Mouse (Mus musculus): ENCODE data around the gene Pgm2. TPM values are rescaled to one million over a fixed set of nuclear protein-coding genes. Genes with fewer than 3 reads are reported as not detected.
A peak's percentile ranks its signal among the peaks of the same experiment; 100 is the strongest.

Pgm2 gene
- polyA plus RNA-seq, 1 experiment = 10.7 TPM

DNA sequence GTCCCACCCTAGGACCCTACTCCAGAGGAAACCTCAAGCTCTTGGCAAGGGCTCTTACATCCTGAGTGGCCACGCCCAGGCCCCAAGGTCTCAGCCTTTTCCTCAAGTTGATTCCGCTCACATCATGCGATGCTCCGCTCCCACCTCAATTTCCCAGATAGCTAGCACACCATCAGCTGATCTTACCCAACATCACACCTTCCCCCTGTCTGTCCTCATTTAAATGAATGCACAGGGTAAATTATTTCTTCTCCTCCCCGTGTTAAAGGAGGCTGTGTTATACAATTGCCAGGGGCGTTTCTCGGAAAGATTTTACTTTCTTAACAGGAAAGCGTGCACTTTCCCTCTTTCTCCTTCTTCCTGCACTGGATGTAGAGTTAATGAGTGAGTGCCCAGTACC is 31.9 kb upstream of the Pgm2 start:
- Histone ChIP-seq H3K27ac (ENCODE audit: insufficient read depth, low read length) (peak overlapping the region; percentile 89), H3K4me1 (ENCODE audit: control insufficient read depth, insufficient read depth, low read length) (peaks cover 6% of the 10 kb centered on the region)
- TF ChIP-seq POLR2A (IDR thresholded peaks at IDR 0.05; ENCODE audit: extremely low read depth, insufficient read depth, low read length) = no peak
- TF ChIP-seq CTCF (IDR thresholded peaks at IDR 0.05; ENCODE audit: extremely low read depth, insufficient read depth, low read length) = no peak

DNA sequence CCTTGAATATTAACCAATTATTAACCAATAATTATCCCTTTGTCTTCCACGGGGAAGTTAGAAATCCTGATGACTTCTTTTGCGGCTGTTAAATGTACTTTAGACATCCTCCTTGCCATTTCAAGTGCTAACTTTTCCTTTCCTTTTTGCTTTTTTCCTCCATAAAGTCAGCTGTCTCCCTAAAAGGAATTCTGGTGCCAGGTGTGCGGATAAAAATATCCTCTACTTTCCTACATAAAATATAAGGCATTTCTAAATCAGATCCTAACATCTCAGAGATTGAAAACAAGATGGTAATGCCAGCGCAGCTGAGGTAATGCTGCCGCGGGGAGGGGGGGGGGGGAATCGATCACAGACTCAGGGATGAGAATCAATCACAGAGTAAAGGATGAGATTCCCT is 31.1 kb upstream of the Pgm2 start:
- Histone ChIP-seq H3K4me1 (ENCODE audit: control insufficient read depth, insufficient read depth, low read length) (peaks cover 6% of the 10 kb centered on the region), H3K27ac (ENCODE audit: insufficient read depth, low read length) (peak overlapping the region; percentile 89), H3K4me3 (ENCODE audit: insufficient read depth, low read length) (no peak overlapping the region)
- no peak for TF ChIP-seq POLR2A (IDR thresholded peaks at IDR 0.05; ENCODE audit: extremely low read depth, insufficient read depth, low read length)
- TF ChIP-seq CTCF (IDR thresholded peaks at IDR 0.05; ENCODE audit: extremely low read depth, insufficient read depth, low read length) = no peak

More for the DNA sequence above, 31.9 kb upstream of the Pgm2 start:
- H3K4me3 ChIP-seq (ENCODE audit: insufficient read depth, low read length) = no peak overlapping the region

- Histone ChIP-seq H3K4me3 (ENCODE audit: insufficient read depth, low read length) (no peak overlapping the region), H3K4me1 (ENCODE audit: control insufficient read depth, insufficient read depth, low read length) (peaks cover 6% of the 10 kb centered on the region), H3K27ac (ENCODE audit: insufficient read depth, low read length) (peak overlapping the region; percentile 71)
- no peak for TF ChIP-seq CTCF (IDR thresholded peaks at IDR 0.05; ENCODE audit: extremely low read depth, insufficient read depth, low read length)
- TF ChIP-seq POLR2A (IDR thresholded peaks at IDR 0.05; ENCODE audit: extremely low read depth, insufficient read depth, low read length) = no peak
These were observed 29.7 kb upstream of the Pgm2 start for GRCm38 (mm10) chr5:64062882-64063621.

- no peak overlapping the region for H3K4me3 ChIP-seq (ENCODE audit: insufficient read depth, low read length)
- H3K4me1 ChIP-seq (ENCODE audit: control insufficient read depth, insufficient read depth, low read length) = peaks cover 6% of the 10 kb centered on the region
- H3K27ac ChIP-seq (ENCODE audit: insufficient read depth, low read length) = peak overlapping the region; percentile 71
- TF ChIP-seq POLR2A (IDR thresholded peaks at IDR 0.05; ENCODE audit: extremely low read depth, insufficient read depth, low read length) = 0 out of 2 replicates have a peak, but pooled peaks have one; percentile 20
- no peak for TF ChIP-seq CTCF (IDR thresholded peaks at IDR 0.05; ENCODE audit: extremely low read depth, insufficient read depth, low read length)
These were observed 29.0 kb upstream of the Pgm2 start for GRCm38 (mm10) chr5:64063622-64064355.

- 0 out of 2 replicates have a peak overlapping the region, but pooled peaks have one; percentile 33 for H3K27ac ChIP-seq (ENCODE audit: insufficient read depth, low read length)
- no peak overlapping the region for H3K4me3 ChIP-seq (ENCODE audit: insufficient read depth, low read length)
- TF ChIP-seq CTCF (IDR thresholded peaks at IDR 0.05; ENCODE audit: extremely low read depth, insufficient read depth, low read length) (no peak), POLR2A (IDR thresholded peaks at IDR 0.05; ENCODE audit: extremely low read depth, insufficient read depth, low read length) (no peak)
- peaks cover 6% of the 10 kb centered on the region for H3K4me1 ChIP-seq (ENCODE audit: control insufficient read depth, insufficient read depth, low read length)
These were observed 28.3 kb upstream of the Pgm2 start for GRCm38 (mm10) chr5:64064401-64064800.

DNA sequence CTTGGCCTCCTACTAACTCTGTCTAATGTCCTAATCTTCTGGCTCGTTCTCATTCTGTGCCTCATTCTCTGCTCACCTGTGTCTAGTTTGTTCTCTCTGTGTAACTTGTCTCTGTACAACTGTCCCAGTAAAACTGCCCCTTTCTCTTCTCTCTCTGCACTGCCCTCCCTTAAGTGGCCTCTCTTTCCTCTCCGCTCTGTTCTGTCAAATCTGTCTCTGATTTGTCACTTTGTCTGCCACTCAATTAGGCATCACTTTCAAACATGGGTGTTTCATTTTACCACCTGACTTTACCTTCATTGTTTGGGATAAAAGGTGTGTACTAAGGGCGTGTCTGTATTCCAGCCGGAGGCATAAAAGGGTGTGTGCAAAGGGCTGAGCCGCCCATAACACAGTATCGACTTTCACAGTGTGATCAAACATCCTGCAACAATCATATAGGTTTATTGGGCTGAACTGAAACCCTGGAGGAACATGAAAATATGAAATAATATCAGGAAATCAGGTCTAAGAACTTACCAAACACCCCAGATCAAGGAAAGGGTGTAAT is 27.2 kb upstream of the Pgm2 start:
- no peak for TF ChIP-seq POLR2A (IDR thresholded peaks at IDR 0.05; ENCODE audit: extremely low read depth, insufficient read depth, low read length)
- no peak for TF ChIP-seq CTCF (IDR thresholded peaks at IDR 0.05; ENCODE audit: extremely low read depth, insufficient read depth, low read length)
- no peak overlapping the region for H3K4me3 ChIP-seq (ENCODE audit: insufficient read depth, low read length)
- H3K27ac ChIP-seq (ENCODE audit: insufficient read depth, low read length) = no peak overlapping the region
- H3K4me1 ChIP-seq (ENCODE audit: control insufficient read depth, insufficient read depth, low read length) = peaks cover 6% of the 10 kb centered on the region

DNA sequence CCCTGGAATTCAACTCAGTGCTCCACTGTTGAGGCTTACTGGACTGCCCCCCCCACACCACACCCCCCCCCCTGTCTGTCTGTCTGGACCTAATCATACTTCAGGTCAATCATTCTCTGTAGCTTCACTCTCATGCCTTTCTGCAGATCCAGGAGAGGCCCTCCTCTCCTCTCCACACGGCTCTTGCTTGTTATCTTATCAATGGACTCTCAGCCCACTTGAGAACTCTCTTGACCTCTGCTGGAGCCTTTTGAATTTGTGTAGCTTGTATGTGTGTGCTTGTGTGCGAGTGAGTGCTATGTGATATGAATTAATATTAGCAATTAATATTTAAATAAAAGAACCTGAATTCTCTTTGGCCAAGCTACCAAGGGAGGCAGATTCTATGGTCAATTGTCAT is 26.6 kb upstream of the Pgm2 start:
- H3K27ac ChIP-seq (ENCODE audit: insufficient read depth, low read length) = no peak overlapping the region
- H3K4me1 ChIP-seq (ENCODE audit: control insufficient read depth, insufficient read depth, low read length) = peaks cover 4% of the 10 kb centered on the region
- H3K4me3 ChIP-seq (ENCODE audit: insufficient read depth, low read length) = no peak overlapping the region
- no peak for TF ChIP-seq POLR2A (IDR thresholded peaks at IDR 0.05; ENCODE audit: extremely low read depth, insufficient read depth, low read length)
- TF ChIP-seq CTCF (IDR thresholded peaks at IDR 0.05; ENCODE audit: extremely low read depth, insufficient read depth, low read length) = no peak

DNA sequence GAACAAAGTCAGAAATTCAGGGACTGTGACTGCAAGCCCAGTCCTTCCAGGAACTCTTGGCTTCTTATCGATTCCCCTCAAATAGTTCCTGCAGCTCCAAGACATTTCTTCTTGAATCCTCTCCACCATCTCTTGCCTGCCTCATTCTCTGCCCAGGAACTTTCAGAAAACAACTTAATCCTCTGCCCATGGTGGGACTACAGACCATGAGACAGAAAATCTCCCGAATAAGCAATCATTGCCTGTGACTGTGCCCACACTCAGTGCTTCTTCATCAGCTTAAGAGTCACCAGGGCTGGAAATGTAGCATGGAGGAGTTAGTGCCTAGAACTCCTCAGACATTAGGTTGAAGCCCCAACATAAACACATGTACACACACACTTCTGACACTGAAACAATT is 25.2 kb upstream of the Pgm2 start:
- peaks cover 4% of the 10 kb centered on the region for H3K4me1 ChIP-seq (ENCODE audit: control insufficient read depth, insufficient read depth, low read length)
- TF ChIP-seq POLR2A (IDR thresholded peaks at IDR 0.05; ENCODE audit: extremely low read depth, insufficient read depth, low read length) = no peak
- no peak for TF ChIP-seq CTCF (IDR thresholded peaks at IDR 0.05; ENCODE audit: extremely low read depth, insufficient read depth, low read length)
- H3K4me3 ChIP-seq (ENCODE audit: insufficient read depth, low read length) = no peak overlapping the region
- H3K27ac ChIP-seq (ENCODE audit: insufficient read depth, low read length) = no peak overlapping the region

GRCm38 (mm10) chr5:64070081-64070673 is 22.6 kb upstream of the Pgm2 start:
- Histone ChIP-seq H3K27ac (ENCODE audit: insufficient read depth, low read length) (no peak overlapping the region), H3K4me1 (ENCODE audit: control insufficient read depth, insufficient read depth, low read length) (no peaks in the 10 kb centered on the region), H3K4me3 (ENCODE audit: insufficient read depth, low read length) (no peak overlapping the region)
- TF ChIP-seq POLR2A (IDR thresholded peaks at IDR 0.05; ENCODE audit: extremely low read depth, insufficient read depth, low read length) (no peak), CTCF (IDR thresholded peaks at IDR 0.05; ENCODE audit: extremely low read depth, insufficient read depth, low read length) (peak; percentile 94)

Measured in cortical plate, adult 2 months (tissue).